Mouse (Mus musculus) E14TG2a.4 (cell line): ENCODE data around the gene Get4.

Experiments
- CTCF ChIP-seq: conservative IDR thresholded peaks from 2 replicates; pipeline ENCODE4 v1.5.1; 2014; ENCODE audit warnings: low read length
- POU5F1 ChIP-seq: IDR thresholded peaks from 2 replicates; pipeline ENCODE4 v1.6.1; 2014; ENCODE audit warnings: low read length, borderline replicate concordance

DNA sequence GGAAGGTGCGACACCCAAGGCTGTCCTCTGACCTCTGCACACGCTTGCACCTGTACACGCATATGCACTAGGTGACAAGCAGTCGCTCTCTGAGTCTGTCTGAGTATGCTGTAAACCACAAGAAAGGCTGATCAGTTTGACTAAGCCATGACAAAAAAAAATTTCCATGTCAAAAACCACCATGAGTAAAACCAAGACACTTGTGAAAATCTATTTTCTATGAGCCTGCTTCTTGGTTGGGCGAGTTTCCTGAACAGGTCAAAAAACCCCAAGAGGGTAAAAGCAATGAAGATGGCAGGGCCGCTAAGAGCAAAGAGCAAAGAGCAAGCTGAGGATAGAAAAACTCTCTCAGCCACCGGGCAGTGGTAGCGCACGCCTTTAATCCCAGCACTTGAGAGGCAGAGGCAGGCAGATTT, 51.5 kb downstream of the Get4 start:
- TF ChIP-seq CTCF = no peak
- no peak for TF ChIP-seq POU5F1
